In the genomic region with DNA sequence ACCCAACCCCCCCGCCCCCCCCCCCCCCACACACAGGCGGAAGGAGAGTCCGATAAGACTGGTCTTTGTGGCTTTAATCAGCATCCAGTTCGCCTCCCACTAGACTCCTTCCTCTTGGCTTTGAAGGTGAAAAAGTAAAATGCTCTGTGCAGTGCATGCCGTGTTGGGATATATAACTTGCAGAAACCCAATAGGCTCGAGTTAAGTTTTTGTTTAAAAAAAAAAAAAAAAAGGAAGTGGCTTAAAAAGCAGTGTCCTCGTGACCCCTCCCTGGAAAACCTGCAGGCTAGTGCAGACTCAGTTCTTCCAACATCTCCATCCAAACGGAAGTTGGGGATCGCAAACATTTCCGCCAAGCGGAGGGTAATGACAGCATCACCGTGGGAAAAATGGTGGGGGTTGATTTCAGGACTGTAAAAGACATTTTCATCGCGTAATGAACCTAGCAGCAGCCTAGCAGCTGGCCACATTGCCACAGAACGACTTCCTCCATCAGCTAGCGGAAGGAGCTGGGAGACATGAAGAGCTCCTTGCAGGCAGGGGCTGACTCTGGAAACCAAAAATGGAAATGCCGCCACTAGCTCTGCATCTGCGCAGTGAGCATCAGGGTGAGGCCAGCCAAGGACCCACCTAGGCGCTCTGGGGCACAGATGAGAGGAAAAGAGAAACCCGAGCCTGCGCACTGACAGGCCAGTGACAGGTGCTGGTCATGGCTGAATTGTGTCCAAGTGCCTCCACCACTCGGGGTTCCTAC, we compare ENCODE assay signal across 8 mouse cellular contexts. TPM values are rescaled to one million over a fixed set of nuclear protein-coding genes. Genes with fewer than 3 reads are reported as not detected.
DNase-seq lines count a peak whose midpoint lies in the region; ATAC-seq and TF ChIP-seq lines count a peak whose summit lies in the region.
"Had no signal": no experiment of that assay in that cellular context is flagged by ENCODE, and none has a peak within 500 bp of the region (broad histone marks: within the 10 kb centered on the region; RNA-seq: fewer than 3 reads in every experiment).

No protein-coding gene starts in this region.

- H3K27ac ChIP-seq in CH12.LX (ENCODE audit: insufficient read depth, low read depth), result no peak overlapping the region
- H3K27ac ChIP-seq in heart, embryonic 16.5 days (ENCODE audit: low read length), result peak overlapping the region; percentile 68
- H3K27ac ChIP-seq in stomach, embryonic 14.5 days (ENCODE audit: low read length), result 0 out of 2 replicates have a peak overlapping the region, but pooled peaks have one; percentile 16

- TF ChIP-seq CTCF in C2C12 (IDR thresholded peaks at IDR 0.05; ENCODE audit: control insufficient read depth, insufficient read depth, insufficient read length) (no peak), CH12.LX (conservative IDR thresholded peaks at IDR 0.05 in 1 of 2, IDR thresholded peaks at IDR 0.05 in 1 of 2; ENCODE audit: low read depth in 2 of 2, low read length in 2 of 2) (no peak)

- DNase-seq in CH12.LX (ENCODE audit: extremely low read depth), result peak; percentile 85
- peak; percentile 56 for DNase-seq in embryo, embryonic 11 days
- DNase-seq in kidney, postnatal 4 days, result peak; percentile 51 to 69
- DNase-seq in lung, postnatal 25 days (ENCODE audit: low spot score), result peak; percentile 61

- 32% methylated on average over 21 of the region's 22 CpGs for WGBS in heart, embryonic 16.5 days
- 42% methylated on average over 22 of the region's 22 CpGs for WGBS in stomach, embryonic 14.5 days

- no peaks in the 10 kb centered on the region for H3K79me3 ChIP-seq in C2C12 (ENCODE audit: low read depth)

- H3ac ChIP-seq in C2C12 (ENCODE audit: control insufficient read depth, insufficient read length, low read depth), result peak overlapping the region; percentile 24

- no peaks in the 10 kb centered on the region for H3K27me3 ChIP-seq in C2C12 (ENCODE audit: control insufficient read depth, insufficient read depth, insufficient read length)
- H3K27me3 ChIP-seq in CH12.LX (replicated peaks), result no peaks in the 10 kb centered on the region
- no peaks in the 10 kb centered on the region for H3K27me3 ChIP-seq in heart, embryonic 16.5 days (ENCODE audit: control insufficient read depth, insufficient read depth, low read length)
- H3K27me3 ChIP-seq in stomach, embryonic 14.5 days (ENCODE audit: control insufficient read depth, insufficient read depth, low read length), result no peaks in the 10 kb centered on the region

- ATAC-seq in heart, embryonic 16.5 days (replicated peaks; ENCODE audit: extremely low read depth, insufficient read depth, low FRiP score), result peak; percentile 71
- no peak; the same call in 1 of the 2 replicates for ATAC-seq in stomach, embryonic 14.5 days (ENCODE audit: insufficient number of reproducible peaks, insufficient read depth, low FRiP score, low read depth)

- TF ChIP-seq POLR2A in CH12.LX (IDR thresholded peaks at IDR 0.05; ENCODE audit: low read depth, low read length), result peak; percentile 60

- no peak for TF ChIP-seq RAD21 in CH12.LX (IDR thresholded peaks at IDR 0.05; ENCODE audit: low read depth, low read length)

- peak overlapping the region; percentile 63 for H3K4me2 ChIP-seq in CH12.LX (ENCODE audit: insufficient read depth, low read depth, poor library complexity, severe bottlenecking)
- H3K4me2 ChIP-seq in heart, embryonic 16.5 days (ENCODE audit: low read depth, low read length), result peak overlapping the region; percentile 53
- peak overlapping the region; percentile 29 for H3K4me2 ChIP-seq in stomach, embryonic 14.5 days (replicated peaks; ENCODE audit: low read depth, low read length)

- H3K4me3 ChIP-seq in C2C12 (ENCODE audit: insufficient read depth, poor library complexity, severe bottlenecking), result no peak overlapping the region
- H3K4me3 ChIP-seq in CH12.LX (replicated peaks in 1 of 3; ENCODE audit: low read depth in 2 of 3, low read length in 2 of 3, poor library complexity in 1 of 3), result peak overlapping the region; percentile 51 to 62 (median 59)
- H3K4me3 ChIP-seq in heart, embryonic 16.5 days (ENCODE audit: low read length), result peak overlapping the region; percentile 41
- H3K4me3 ChIP-seq in stomach, embryonic 14.5 days (ENCODE audit: low read depth, low read length), result no peak overlapping the region

- H3K9ac ChIP-seq in CH12.LX (ENCODE audit: insufficient read depth, low read depth), result peak overlapping the region; percentile 12
- no peak overlapping the region for H3K9ac ChIP-seq in heart, embryonic 16.5 days (ENCODE audit: low read length)
- no peak overlapping the region for H3K9ac ChIP-seq in stomach, embryonic 14.5 days (replicated peaks; ENCODE audit: low read depth, low read length)

- H3K36me3 ChIP-seq in C2C12 (ENCODE audit: control insufficient read depth, insufficient read depth) (no peaks in the 10 kb centered on the region), CH12.LX (replicated peaks in 1 of 2; ENCODE audit: control insufficient read depth in 1 of 2, insufficient read depth in 1 of 2, low read length in 1 of 2) (no peaks in the 10 kb centered on the region)
- H3K36me3 ChIP-seq in heart, embryonic 16.5 days (ENCODE audit: control insufficient read depth, insufficient read depth), result no peaks in the 10 kb centered on the region
- no peaks in the 10 kb centered on the region for H3K36me3 ChIP-seq in stomach, embryonic 14.5 days (ENCODE audit: control insufficient read depth, insufficient read depth, low read length)

- peaks cover 2% of the 10 kb centered on the region for H3K9me3 ChIP-seq in CH12.LX (replicated peaks; ENCODE audit: low read length)
- no peaks in the 10 kb centered on the region for H3K9me3 ChIP-seq in heart, embryonic 16.5 days (replicated peaks; ENCODE audit: control insufficient read depth, low read length)
- H3K9me3 ChIP-seq in stomach, embryonic 14.5 days (ENCODE audit: control insufficient read depth, low read depth, low read length), result no peaks in the 10 kb centered on the region

- peak; percentile 67 for TF ChIP-seq EP300 in CH12.LX (IDR thresholded peaks at IDR 0.05; ENCODE audit: low read length)

- H3K79me2 ChIP-seq in C2C12 (ENCODE audit: control insufficient read depth, insufficient read depth) (no peaks in the 10 kb centered on the region), CH12.LX (replicated peaks; ENCODE audit: control insufficient read depth, extremely low read depth, insufficient read depth, poor library complexity, severe bottlenecking) (no peaks in the 10 kb centered on the region)

- dilution Hi-C loops in CH12.LX (cut with MboI; ENCODE audit: extremely low pct_ligation_motif_present, extremely low pct_unique_long_range_greater_than_20kb, low sequenced_read_pairs), result no loop called here

- peaks cover 0 to 25% of the 10 kb centered on the region in 2 experiments; a peak in 2 of 4 replicates for H3K4me1 ChIP-seq in CH12.LX (ENCODE audit: control insufficient read depth in 1 of 2, insufficient read depth in 2 of 2)
- H3K4me1 ChIP-seq in heart, embryonic 16.5 days (ENCODE audit: control insufficient read depth, insufficient read depth, low read length), result peaks cover 23% of the 10 kb centered on the region
- H3K4me1 ChIP-seq in stomach, embryonic 14.5 days (ENCODE audit: control insufficient read depth, insufficient read depth, low read length), result peaks cover 2% of the 10 kb centered on the region; the same call in 1 of the 2 replicates

- in situ Hi-C loops in CH12.LX (cut with MboI; ENCODE audit: low pct_ligation_motif_present, low pct_unique_long_range_greater_than_20kb, low sequenced_read_pairs), result no loop called here

TF ChIP-seq in C2C12, 6 proteins besides CTCF, POLR2A, EP300 and RAD21:
- TF ChIP-seq MYOG (IDR thresholded peaks at IDR 0.05; ENCODE audit: control insufficient read depth, extremely low read depth, insufficient read length) (no peak), MYOD1 (IDR thresholded peaks at IDR 0.05; ENCODE audit: control insufficient read depth, insufficient read length, low read depth) (peak; percentile 57), MAX (IDR thresholded peaks at IDR 0.05) (no peak), CEBPB (IDR thresholded peaks at IDR 0.05; ENCODE audit: low read depth) (no peak)

TF ChIP-seq in CH12.LX, 34 proteins besides CTCF, POLR2A, EP300 and RAD21 (continues in another document):
- no peak for TF ChIP-seq PAX5 (IDR thresholded peaks at IDR 0.05; ENCODE audit: low read length)
- no peak for TF ChIP-seq USF2 (conservative IDR thresholded peaks at IDR 0.05; ENCODE audit: low read depth, low read length)
- TF ChIP-seq KAT2A (IDR thresholded peaks at IDR 0.05; ENCODE audit: insufficient replicate concordance, low read length), result no peak
- no peak for TF ChIP-seq GABPA (IDR thresholded peaks at IDR 0.05; ENCODE audit: insufficient replicate concordance, low read depth, low read length)
- peak; percentile 90 for TF ChIP-seq ZNF384 (IDR thresholded peaks at IDR 0.05; ENCODE audit: low read depth, low read length)
- TF ChIP-seq MEF2A (IDR thresholded peaks at IDR 0.05; ENCODE audit: borderline replicate concordance, low read depth, low read length), result peak; percentile 74; the same call in 1 of the 2 replicates
- 0 out of 2 replicates have a peak, but pooled peaks have one; percentile 3 for TF ChIP-seq CHD1 (IDR thresholded peaks at IDR 0.05; ENCODE audit: low read depth, low read length)
- TF ChIP-seq POLR2AphosphoS2 (IDR thresholded peaks at IDR 0.05; ENCODE audit: low read depth, low read length), result no peak
- no peak for TF ChIP-seq CHD2 (IDR thresholded peaks at IDR 0.05; ENCODE audit: low read length)
- no peak for TF ChIP-seq JUN (IDR thresholded peaks at IDR 0.05; ENCODE audit: insufficient read depth, low read depth, low read length)
- peak; percentile 74 for TF ChIP-seq ETS1 (conservative IDR thresholded peaks at IDR 0.05; ENCODE audit: low read depth, low read length)
- no peak for TF ChIP-seq UBTF (IDR thresholded peaks at IDR 0.05; ENCODE audit: low read depth, low read length)
- no peak; the same call in 1 of the 2 replicates for TF ChIP-seq JUND (conservative IDR thresholded peaks at IDR 0.05; ENCODE audit: low read depth, low read length)
- TF ChIP-seq E2F4 (IDR thresholded peaks at IDR 0.05; ENCODE audit: insufficient replicate concordance, low read depth, low read length), result 0 out of 2 replicates have a peak, but pooled peaks have one; percentile 13
- no peak for TF ChIP-seq MYC (IDR thresholded peaks at IDR 0.05; ENCODE audit: low read depth, low read length)
- peak; percentile 93 for TF ChIP-seq NRF1 (IDR thresholded peaks at IDR 0.05; ENCODE audit: low read depth, low read length)
- TF ChIP-seq USF1 (IDR thresholded peaks at IDR 0.05; ENCODE audit: low read depth, low read length), result peak; percentile 32; the same call in 1 of the 2 replicates
- TF ChIP-seq BHLHE40 (IDR thresholded peaks at IDR 0.05; ENCODE audit: low read depth, low read length), result peak; percentile 45
- TF ChIP-seq HCFC1 (IDR thresholded peaks at IDR 0.05; ENCODE audit: low read depth, low read length), result 0 out of 2 replicates have a peak, but pooled peaks have one; percentile 14

RNA-seq across cellular contexts. Expression of a gene that starts 4.3 kb away (rescaled TPM):
- polyA plus RNA-seq in C2C12 (2012; fragmentation: generic; extraction: Trizol), result 0.16 TPM
- 0.63 TPM in 1 of 2 replicates, not detected in the other for total RNA-seq in CH12.LX (2012; rRNA removed)
- total RNA-seq in CH12.LX (2014; rRNA removed), result 2.8 and 5.3 TPM in 2 replicates
- 1.1 TPM in 1 of 2 replicates, not detected in the other for polyA plus RNA-seq in CH12.LX (2012; ENCODE audit: insufficient read length, low read depth)
- 0.71 TPM in 1 of 2 replicates, not detected in the other for polyA plus RNA-seq in heart, embryonic 16.5 days (2015; fragmentation: Nextera tagmentation; extraction: Ambion mirVana)
- polyA plus RNA-seq in stomach, embryonic 14.5 days (2014; fragmentation: Nextera tagmentation; extraction: Ambion mirVana), result not detected in 2 replicates
- total RNA-seq: layer of hippocampus, postnatal 14 days had no signal

Comparison
In these comparisons a context has a peak if more than half of its experiments do, and no peak if none do; other contexts are left out.
1. H3K4me3 ChIP-seq: peak in CH12.LX (3 of 3) and heart, embryonic 16.5 days (single experiment); none in C2C12 (single experiment) and stomach, embryonic 14.5 days (single experiment).
2. Peak in every context shown above with its lines, with median percentiles within 50 percentile points of each other: DNase-seq and H3K4me2 ChIP-seq.